Mouse (Mus musculus) midbrain, embryonic 10.5 days (tissue): ENCODE results near the gene Kif11. TPM values are rescaled to one million over a fixed set of nuclear protein-coding genes. Genes with fewer than 3 reads are reported as not detected.

Experiments used
- DNase-seq: peaks from one replicate; pipeline ENCODE4 v3.0.0-alpha.2; 2017; ENCODE audit warnings: low spot score
- H3K27ac ChIP-seq: fragments of 300-500 bp; sonication (generic); replicated peaks from 2 replicates; pipeline ENCODE4 v1.5.1; 2016; ENCODE audit warnings: mild to moderate bottlenecking
- H3K27me3 ChIP-seq: fragments of 300-500 bp; sonication (generic); 2 replicates; pipeline ENCODE4 v1.6.1; 2016; ENCODE audit warnings: low read depth, mild to moderate bottlenecking; ENCODE audit not compliant: poor library complexity, severe bottlenecking
- H3K36me3 ChIP-seq: fragments of 300-500 bp; sonication (generic); 2 replicates; pipeline ENCODE4 v1.6.1; 2016; ENCODE audit warnings: mild to moderate bottlenecking, moderate library complexity
- H3K4me1 ChIP-seq: fragments of 300-500 bp; sonication (generic); 2 replicates; pipeline ENCODE4 v1.6.1; 2016
- H3K4me3 ChIP-seq: fragments of 300-500 bp; sonication (generic); 2 replicates; pipeline ENCODE4 v1.5.1; 2016; ENCODE audit warnings: mild to moderate bottlenecking, moderate library complexity
- H3K9me3 ChIP-seq: fragments of 300-500 bp; sonication (generic); replicated peaks from 2 replicates; pipeline ENCODE4 v1.6.1; 2016; ENCODE audit warnings: mild to moderate bottlenecking
- WGBS: fragments of 180-500 bp; shearing (Covaris S2); methylation state at CpG from one replicate; pipeline ENCODE4 v1.1.7; 2016; 5-methylcytosine and 5-hydroxymethylcytosine counted together
- polyA plus RNA-seq: library from polyadenylated mRNA; unstranded; fragments of >200 nt; fragmentation: Nextera tagmentation; extraction: Ambion mirVana; gene quantifications from 2 replicates; pipeline ENCODE4 v1.2.1, GENCODE M21; 2016

Gene Kif11
- polyA plus RNA-seq, 1 experiment from 2014 or later = 92.7 TPM

DNA sequence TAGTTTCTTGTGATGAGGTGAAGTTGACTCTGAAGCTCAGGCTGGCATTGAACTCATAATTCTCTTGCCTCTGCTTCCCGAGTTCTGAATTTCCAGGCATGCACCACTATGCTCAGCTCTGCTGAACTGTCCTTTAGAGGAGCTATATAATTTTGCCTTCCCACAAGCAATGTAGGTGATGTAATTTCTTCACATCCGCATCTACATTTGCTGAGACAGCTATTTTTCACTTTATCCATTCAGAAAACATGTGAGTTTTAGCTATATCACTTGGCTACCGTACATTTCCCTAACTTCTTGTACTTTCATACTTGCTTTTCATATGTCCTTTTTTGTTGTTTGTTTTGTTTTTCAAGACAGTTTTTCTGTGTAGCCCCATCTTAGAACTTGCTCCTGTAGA, 20.1 kb downstream of the Kif11 start:
- Histone ChIP-seq H3K36me3 (peaks cover 100% of the 10 kb centered on the region), H3K27ac (no peak overlapping the region), H3K4me1 (no peaks in the 10 kb centered on the region), H3K27me3 (no peaks in the 10 kb centered on the region), H3K4me3 (no peak overlapping the region), H3K9me3 (no peaks in the 10 kb centered on the region)
- 95% methylated on average over 3 of the region's 3 CpGs for WGBS
- no peak for DNase-seq

DNA sequence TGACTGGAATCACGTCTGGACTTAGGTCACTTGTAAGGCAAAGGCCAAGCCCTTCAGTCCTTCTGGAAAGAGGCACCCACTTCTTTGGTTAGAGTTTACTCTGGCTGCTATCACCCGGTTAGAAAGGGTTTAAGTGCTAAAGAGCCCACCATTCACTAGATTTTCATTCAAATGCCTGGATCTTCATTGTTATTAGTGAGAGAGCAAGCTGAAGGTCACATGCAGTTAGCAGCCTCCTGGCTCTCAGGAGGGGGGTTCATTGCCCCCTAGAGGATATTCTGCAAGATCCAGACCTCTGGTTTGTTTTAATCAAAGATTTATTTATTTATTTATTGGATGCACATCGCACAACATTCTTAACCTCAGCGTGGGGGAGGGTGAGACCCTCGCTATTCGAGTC, 24.7 kb downstream of the Kif11 start:
- Histone ChIP-seq H3K36me3 (peaks cover 100% of the 10 kb centered on the region), H3K4me3 (no peak overlapping the region), H3K27ac (no peak overlapping the region), H3K27me3 (no peaks in the 10 kb centered on the region), H3K4me1 (no peaks in the 10 kb centered on the region), H3K9me3 (no peaks in the 10 kb centered on the region)
- whole genome bisulfite sequencing = 84% methylated on average over 6 of the region's 6 CpGs
- DNase-seq = no peak

DNA sequence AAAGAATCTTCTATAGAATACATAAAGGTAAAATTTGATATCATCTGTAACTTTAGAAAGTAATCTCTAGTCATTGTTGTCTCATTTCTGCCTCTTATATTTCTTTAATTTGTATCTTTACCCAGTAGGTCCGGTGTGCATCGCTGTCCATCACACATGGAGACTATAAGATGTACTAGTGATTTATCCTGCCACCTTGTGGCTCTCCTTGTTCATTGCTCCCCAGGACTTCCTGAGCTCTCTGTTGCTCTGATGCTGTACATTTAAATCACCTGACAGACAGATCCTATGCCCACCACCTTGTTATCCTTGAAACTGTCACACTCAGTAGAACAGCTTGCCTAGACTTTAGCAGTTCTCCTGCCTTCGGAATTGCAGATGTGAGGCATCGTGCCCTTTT, 42.1 kb downstream of the Kif11 start:
- Histone ChIP-seq H3K4me1 (no peaks in the 10 kb centered on the region), H3K9me3 (no peaks in the 10 kb centered on the region), H3K36me3 (peaks cover 96% of the 10 kb centered on the region), H3K27ac (no peak overlapping the region), H3K4me3 (no peak overlapping the region), H3K27me3 (no peaks in the 10 kb centered on the region)
- 94% methylated on average over 4 of the region's 4 CpGs for WGBS
- DNase-seq = no peak

DNA sequence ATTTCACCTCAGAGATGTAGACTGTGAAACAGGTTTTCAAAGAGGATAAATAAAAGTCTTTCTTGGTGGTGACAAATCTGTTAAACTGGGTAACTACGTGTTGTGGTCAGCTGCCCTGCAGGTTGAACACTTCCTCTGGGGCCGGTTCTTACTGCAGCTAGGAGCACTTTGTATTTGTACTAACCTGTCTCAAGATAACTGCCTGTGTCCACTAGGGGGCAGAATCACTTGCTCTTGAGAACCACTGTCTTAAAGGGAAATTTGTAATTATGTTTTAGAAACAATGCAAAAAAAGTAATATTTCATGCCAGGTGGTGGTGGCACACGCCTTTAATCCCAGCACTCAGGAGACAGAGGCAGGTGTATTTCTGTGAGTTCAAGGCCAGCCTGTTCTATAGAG, 43.4 kb downstream of the Kif11 start:
- Histone ChIP-seq H3K27me3 (no peaks in the 10 kb centered on the region), H3K27ac (no peak overlapping the region), H3K4me1 (no peaks in the 10 kb centered on the region), H3K4me3 (no peak overlapping the region), H3K36me3 (peaks cover 96% of the 10 kb centered on the region), H3K9me3 (no peaks in the 10 kb centered on the region)
- WGBS = 65% methylated on average over 3 of the region's 3 CpGs
- no peak for DNase-seq

DNA sequence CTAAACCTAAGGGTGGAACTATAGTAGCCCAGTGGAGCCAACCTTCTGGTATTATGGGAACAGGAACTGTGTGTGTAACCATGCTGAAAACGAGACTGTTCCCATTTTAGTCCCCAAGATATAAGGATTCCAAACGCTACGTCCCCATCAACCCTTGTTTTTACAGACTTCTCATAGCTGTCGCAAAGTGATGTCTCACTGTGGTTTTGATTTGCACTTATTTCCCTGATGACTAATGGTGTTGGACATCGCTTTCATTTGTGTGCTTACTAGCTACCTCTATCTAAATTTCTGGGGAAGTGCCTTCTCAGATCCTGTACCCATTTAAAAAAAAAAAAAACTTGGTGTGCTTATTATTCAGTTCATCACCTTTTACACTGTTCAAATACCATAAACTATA, 52.4 kb downstream of the Kif11 start:
- no peak for DNase-seq
- H3K27me3 ChIP-seq = peaks cover 38% of the 10 kb centered on the region
- no peak overlapping the region for H3K4me3 ChIP-seq
- peaks cover 14% of the 10 kb centered on the region for H3K36me3 ChIP-seq
- no peak overlapping the region for H3K27ac ChIP-seq
- WGBS = 89% methylated on average over 5 of the region's 5 CpGs
- no peaks in the 10 kb centered on the region for H3K9me3 ChIP-seq
- no peaks in the 10 kb centered on the region for H3K4me1 ChIP-seq

DNA sequence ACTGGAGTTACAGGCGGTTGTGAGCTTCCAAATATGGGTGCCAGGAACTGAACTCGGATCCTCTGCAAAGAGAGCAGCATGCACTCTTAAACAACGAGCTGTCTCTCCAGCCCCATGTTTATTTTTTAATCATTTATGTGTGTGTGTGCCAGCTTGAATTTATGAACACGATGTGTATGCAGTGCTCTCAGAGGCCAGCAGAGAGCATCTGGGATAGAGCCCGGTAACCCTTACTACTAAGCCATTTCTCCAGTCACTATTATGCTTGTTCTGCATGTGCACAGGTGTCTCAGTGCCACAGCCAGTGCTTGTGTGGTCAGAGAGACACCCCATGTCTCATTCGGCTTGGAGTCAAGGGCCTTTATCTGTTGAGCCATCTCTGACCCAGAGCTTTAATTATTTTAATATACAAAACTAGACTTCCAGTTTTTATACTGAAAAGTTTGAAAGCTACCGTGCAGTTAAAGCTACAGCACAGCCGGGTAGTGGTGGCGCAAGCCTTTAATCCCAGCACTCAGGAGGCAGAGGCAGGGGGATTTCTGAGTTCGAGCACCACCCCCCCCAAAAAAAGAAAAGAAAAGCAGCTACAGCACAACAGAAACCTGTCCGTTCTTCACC, 55.0 kb downstream of the Kif11 start:
- H3K4me3 ChIP-seq = no peak overlapping the region
- H3K36me3 ChIP-seq = no peaks in the 10 kb centered on the region
- no peaks in the 10 kb centered on the region for H3K9me3 ChIP-seq
- peaks cover 65% of the 10 kb centered on the region for H3K27me3 ChIP-seq
- H3K4me1 ChIP-seq = peaks cover 18% of the 10 kb centered on the region
- no peak overlapping the region for H3K27ac ChIP-seq
- DNase-seq = no peak
- WGBS = 89% methylated on average over 11 of the region's 11 CpGs

DNA sequence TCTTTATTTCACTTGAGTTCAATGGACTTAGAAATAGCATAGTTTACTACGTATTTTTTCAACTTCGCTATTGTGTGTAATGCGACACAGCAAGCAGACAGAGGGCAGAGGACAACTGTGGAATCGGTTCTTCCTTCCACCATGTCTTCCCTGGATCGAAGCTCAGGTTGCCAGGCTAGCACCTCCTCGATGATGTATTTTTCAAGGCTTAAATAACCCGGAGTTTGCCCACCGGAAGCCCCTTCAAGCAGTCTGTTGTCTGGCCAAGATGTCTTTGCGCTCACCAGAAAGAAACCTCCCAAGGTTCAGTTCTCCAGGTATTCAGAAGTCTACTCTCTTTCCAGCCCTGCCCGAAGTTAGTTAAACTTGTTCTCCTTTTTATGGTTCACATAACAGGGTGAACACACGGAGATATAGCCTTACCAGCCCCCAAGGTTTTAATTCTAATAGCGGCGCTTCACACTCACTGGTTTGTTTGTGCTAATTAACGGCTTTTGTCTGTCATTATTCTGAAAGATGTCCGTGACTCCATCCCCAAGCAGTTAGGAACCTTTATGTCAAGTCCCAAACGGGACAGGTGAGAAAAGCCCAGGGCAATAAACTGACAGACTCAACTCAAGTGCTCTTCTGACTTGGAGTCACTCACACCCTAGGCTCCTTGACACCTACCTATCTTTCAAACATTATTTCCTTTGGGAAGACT, 56.8 kb downstream of the Kif11 start:
- H3K9me3 ChIP-seq = no peaks in the 10 kb centered on the region
- H3K27me3 ChIP-seq = peaks cover 83% of the 10 kb centered on the region
- DNase-seq = no peak
- no peak overlapping the region for H3K27ac ChIP-seq
- no peak overlapping the region for H3K4me3 ChIP-seq
- WGBS = 20% methylated on average over 16 of the region's 16 CpGs
- H3K36me3 ChIP-seq = no peaks in the 10 kb centered on the region
- H3K4me1 ChIP-seq = peaks cover 18% of the 10 kb centered on the region

DNA sequence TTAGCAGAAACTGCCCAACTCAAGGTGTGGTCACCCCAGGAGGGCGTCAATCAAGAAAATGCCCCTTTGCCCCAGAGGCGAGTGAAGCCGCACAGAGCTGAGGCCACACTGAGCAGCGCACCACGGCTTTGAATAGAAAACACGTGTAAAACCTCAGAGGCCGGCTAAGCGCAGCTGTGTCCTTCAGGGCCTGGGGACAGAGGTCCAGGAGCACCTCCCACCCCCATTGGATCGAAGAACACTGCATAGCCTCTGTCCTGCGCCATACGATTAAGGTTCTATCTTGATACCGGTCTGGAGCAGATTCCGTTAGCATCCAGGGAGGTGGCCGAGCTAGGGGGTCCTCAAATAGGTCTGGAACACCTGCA, 57.7 kb downstream of the Kif11 start:
- Histone ChIP-seq H3K27me3 (peaks cover 91% of the 10 kb centered on the region), H3K4me3 (peak overlapping the region; percentile 50), H3K36me3 (no peaks in the 10 kb centered on the region), H3K9me3 (no peaks in the 10 kb centered on the region), H3K4me1 (peaks cover 18% of the 10 kb centered on the region), H3K27ac (no peak overlapping the region)
- WGBS = 2% methylated on average over 14 of the region's 14 CpGs
- peak; percentile 50 for DNase-seq

DNA sequence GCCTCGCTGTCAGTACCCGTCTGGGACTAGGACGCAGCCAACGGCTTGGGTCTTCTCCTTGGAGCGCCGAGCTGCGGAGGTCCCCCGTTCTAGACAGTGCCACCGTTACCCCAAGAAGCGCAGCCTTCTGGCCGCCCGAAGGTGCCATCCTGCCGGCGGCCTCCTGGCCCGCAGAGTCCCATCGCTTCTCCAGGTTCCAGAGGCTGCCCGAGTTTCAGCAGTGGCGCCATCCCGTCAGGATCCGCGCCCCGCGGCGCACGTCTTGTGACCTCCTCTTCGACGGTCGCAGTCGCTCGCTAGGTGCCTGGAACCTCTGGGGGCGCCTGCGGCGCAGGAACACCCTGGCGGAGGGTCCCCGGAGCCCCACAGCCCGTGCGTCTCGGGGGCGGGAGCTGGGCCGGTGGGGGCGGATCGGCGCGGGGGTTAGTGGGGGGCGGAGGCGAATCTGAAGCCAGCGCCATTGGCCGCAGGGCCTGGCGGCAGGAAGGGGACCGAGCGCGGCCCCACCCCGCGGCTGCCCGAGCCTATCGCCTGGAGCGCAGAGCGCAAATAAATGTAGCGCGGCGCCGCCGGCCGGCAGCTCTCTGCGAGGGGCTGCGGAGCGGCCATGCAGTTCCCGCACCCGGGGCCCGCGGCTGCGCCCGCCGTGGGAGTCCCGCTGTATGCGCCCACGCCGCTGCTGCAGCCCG, 58.2 kb downstream of the Kif11 start, which contains the start of gene Hhex:
Gene Hhex, plus strand, starts transcription at position 548 of the 689 bp plus-strand sequence.
- DNase-seq = peak; percentile 65

DNA sequence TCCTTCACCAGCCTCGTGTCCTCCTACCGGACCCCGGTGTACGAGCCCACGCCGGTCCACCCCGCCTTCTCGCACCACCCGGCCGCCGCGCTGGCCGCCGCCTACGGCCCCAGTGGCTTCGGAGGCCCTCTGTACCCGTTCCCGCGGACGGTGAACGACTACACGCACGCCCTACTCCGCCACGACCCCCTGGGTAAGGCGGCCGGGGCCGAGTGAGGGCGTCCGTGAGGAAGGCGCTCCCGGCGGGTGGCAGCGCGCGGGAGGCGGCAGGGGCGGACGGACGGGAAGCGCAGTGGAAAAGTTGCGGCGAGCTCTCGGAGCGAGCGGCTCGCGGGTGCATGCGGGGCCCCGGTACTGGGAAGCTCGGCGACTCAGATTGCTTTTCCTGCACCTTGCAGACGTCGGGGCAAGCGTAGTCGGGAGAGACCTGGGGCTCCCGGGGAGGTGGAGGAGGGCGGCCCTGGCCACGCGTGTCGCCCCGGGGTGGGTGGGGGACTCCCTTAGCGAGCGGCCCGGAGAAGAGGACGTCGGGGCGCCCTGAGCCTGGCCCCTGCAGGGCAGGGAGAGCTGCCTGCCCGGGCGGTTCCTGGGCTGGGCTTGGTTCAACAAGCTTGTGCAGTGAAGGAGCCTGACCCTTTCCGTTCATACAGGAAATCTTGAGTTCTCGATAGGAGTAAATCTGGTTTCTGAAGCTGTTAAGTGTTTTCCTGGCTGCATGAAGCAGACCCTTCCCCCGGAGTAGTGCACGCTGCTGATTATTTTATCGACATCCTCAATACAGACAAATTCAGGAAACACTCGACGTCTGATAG, 59.0 kb downstream of the Kif11 start:
- peak; percentile 62 for DNase-seq
- Histone ChIP-seq H3K27ac (peak overlapping the region; percentile 52; the same call in 1 of the 2 replicates), H3K4me1 (peaks cover 18% of the 10 kb centered on the region), H3K27me3 (peaks cover 100% of the 10 kb centered on the region), H3K36me3 (no peaks in the 10 kb centered on the region), H3K4me3 (peak overlapping the region; percentile 50), H3K9me3 (no peaks in the 10 kb centered on the region)
- 2% methylated on average over 77 of the region's 77 CpGs for WGBS

More for the DNA sequence above, 58.2 kb downstream of the Kif11 start, which contains the start of gene Hhex:
- H3K4me1 ChIP-seq = peaks cover 18% of the 10 kb centered on the region
- H3K36me3 ChIP-seq = no peaks in the 10 kb centered on the region
- H3K4me3 ChIP-seq = peak within 1 kb of the TSS; percentile 50
- H3K9me3 ChIP-seq = no peaks in the 10 kb centered on the region
- under 1% methylated on average over 79 of the region's 79 CpGs for WGBS
- H3K27me3 ChIP-seq = peaks cover 97% of the 10 kb centered on the region
- peak within 1 kb of the TSS; percentile 52; the same call in 1 of the 2 replicates for H3K27ac ChIP-seq

DNA sequence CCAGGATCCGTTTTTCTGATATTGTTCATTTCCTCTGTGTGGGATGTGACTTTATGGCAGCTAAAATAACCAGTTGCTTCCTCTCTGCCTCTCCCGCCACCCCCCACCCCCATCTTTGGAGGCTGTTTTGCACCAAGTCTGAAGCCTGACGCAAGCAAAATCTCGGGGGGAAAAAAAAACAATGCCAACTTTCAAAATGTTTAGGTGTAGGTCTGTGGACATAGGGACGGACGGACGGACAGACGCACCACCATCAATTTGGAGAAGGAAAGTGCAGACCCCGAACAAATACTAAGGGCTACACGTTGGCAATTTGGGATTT, 59.6 kb downstream of the Kif11 start:
- Histone ChIP-seq H3K27ac (no peak overlapping the region), H3K27me3 (peaks cover 100% of the 10 kb centered on the region), H3K4me1 (peaks cover 18% of the 10 kb centered on the region), H3K4me3 (peak overlapping the region; percentile 50; the same call in 1 of the 2 replicates), H3K36me3 (no peaks in the 10 kb centered on the region), H3K9me3 (no peaks in the 10 kb centered on the region)
- DNase-seq = no peak
- 4% methylated on average over 10 of the region's 10 CpGs for WGBS

DNA sequence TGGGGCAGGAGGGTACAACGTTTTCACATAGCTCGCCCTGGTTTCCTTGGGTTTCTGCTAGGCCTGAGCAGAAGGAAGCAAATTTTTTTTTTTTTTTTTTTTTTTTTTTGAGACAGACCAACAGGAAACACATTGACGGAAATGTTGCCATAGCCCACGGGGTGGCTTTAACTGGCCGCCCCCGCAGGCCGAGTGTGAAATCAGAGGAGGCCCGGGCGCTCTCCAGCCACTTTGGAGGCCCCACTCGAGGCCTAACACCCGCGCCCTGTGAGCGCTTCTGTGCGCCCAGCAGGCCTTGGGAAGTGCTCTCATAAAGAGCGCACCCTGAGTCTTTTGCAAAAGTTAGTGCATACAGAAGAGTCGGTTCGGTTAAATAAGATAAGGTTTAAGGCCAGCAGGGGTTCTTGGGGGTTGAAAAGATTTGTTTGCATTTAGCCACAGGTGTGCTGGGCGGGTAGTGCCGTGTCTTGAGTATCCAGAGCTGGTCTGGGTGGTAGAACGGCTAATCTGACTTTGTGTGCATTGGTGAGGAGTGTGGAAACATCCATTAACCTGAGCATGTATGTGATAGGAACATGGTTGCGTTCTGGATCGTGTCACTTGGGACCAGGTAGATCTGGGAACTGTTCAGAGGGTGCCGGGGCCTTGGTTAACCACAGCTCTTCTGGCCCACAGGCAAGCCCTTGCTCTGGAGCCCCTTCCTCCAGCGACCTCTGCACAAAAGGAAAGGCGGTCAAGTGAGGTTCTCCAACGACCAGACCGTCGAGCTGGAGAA, 60.5 kb downstream of the Kif11 start:
- no peak overlapping the region for H3K27ac ChIP-seq
- H3K36me3 ChIP-seq = no peaks in the 10 kb centered on the region
- peaks cover 18% of the 10 kb centered on the region for H3K4me1 ChIP-seq
- WGBS = 4% methylated on average over 28 of the region's 28 CpGs
- peak; percentile 36 for DNase-seq
- no peak overlapping the region for H3K4me3 ChIP-seq
- no peaks in the 10 kb centered on the region for H3K9me3 ChIP-seq
- peaks cover 100% of the 10 kb centered on the region for H3K27me3 ChIP-seq
